Mouse (Mus musculus): Measurements from ENCODE around the gene Smagp. TPM values are rescaled to one million over a fixed set of nuclear protein-coding genes. Genes with fewer than 3 reads are reported as not detected.

The Smagp gene
- polyA plus RNA-seq (2015; fragmentation: Nextera tagmentation; extraction: Ambion mirVana), result 21.7 and 24.8 TPM in 2 replicates

GRCm38 (mm10) chr15:100636700-100637501, at the start of gene Smagp:
Gene Smagp (minus strand): TSS chr15:100636940.
- no peak for TF ChIP-seq EP300 (IDR thresholded peaks at IDR 0.05; ENCODE audit: low read depth)
- no peak for TF ChIP-seq CTCF (IDR thresholded peaks at IDR 0.05; ENCODE audit: low read depth)
- under 1% methylated on average over 72 of the region's 77 CpGs for whole genome bisulfite sequencing (ENCODE audit: insufficient replicate concordance)
- Histone ChIP-seq H3K4me2 (ENCODE audit: low read depth, low read length) (peak within 1 kb of the TSS; percentile 91), H3K36me3 (replicated peaks; ENCODE audit: insufficient read depth, low read length) (0 out of 2 replicates have a peak, but pooled peaks cover under 1% of the 10 kb centered on the region), H3K27ac (ENCODE audit: low read depth) (peak within 1 kb of the TSS; percentile 71), H3K27me3 (ENCODE audit: insufficient read depth, low read length) (peaks cover 16% of the 10 kb centered on the region), H3K4me1 (ENCODE audit: insufficient read depth) (peaks cover 27% of the 10 kb centered on the region), H3K9ac (replicated peaks) (peak within 1 kb of the TSS; percentile 63), H3K4me3 (ENCODE audit: low read depth, low read length) (peak within 1 kb of the TSS; percentile 63), H3K9me3 (ENCODE audit: low read length) (no peaks in the 10 kb centered on the region)
- ATAC-seq (peak; percentile 62), DNase-seq (peak; percentile 62)

GRCm38 (mm10) chr15:100686434-100686833, 49.7 kb upstream of the Smagp start:
- Histone ChIP-seq H3K4me1 (ENCODE audit: insufficient read depth) (peaks cover 16% of the 10 kb centered on the region), H3K9ac (replicated peaks) (peak overlapping the region; percentile 47; the same call in 1 of the 2 replicates), H3K27me3 (ENCODE audit: insufficient read depth, low read length) (no peaks in the 10 kb centered on the region), H3K4me3 (ENCODE audit: low read depth, low read length) (peak overlapping the region; percentile 36), H3K9me3 (ENCODE audit: low read length) (0 out of 2 replicates have a peak, but pooled peaks cover 4% of the 10 kb centered on the region), H3K36me3 (replicated peaks; ENCODE audit: insufficient read depth, low read length) (no peaks in the 10 kb centered on the region), H3K4me2 (ENCODE audit: low read depth, low read length) (peak overlapping the region; percentile 64), H3K27ac (ENCODE audit: low read depth) (peak overlapping the region; percentile 31; the same call in 1 of the 2 replicates)
- ATAC-seq (no peak), DNase-seq (no peak)
- no peak for TF ChIP-seq CTCF (IDR thresholded peaks at IDR 0.05; ENCODE audit: low read depth)
- TF ChIP-seq EP300 (IDR thresholded peaks at IDR 0.05; ENCODE audit: low read depth), result no peak
- 82% methylated on average over 6 of the region's 6 CpGs for WGBS (ENCODE audit: insufficient replicate concordance)

GRCm38 (mm10) chr15:100685849-100686248, 49.1 kb upstream of the Smagp start:
- TF ChIP-seq CTCF (IDR thresholded peaks at IDR 0.05; ENCODE audit: low read depth), result no peak
- peak; percentile 96 for TF ChIP-seq EP300 (IDR thresholded peaks at IDR 0.05; ENCODE audit: low read depth)

DNA sequence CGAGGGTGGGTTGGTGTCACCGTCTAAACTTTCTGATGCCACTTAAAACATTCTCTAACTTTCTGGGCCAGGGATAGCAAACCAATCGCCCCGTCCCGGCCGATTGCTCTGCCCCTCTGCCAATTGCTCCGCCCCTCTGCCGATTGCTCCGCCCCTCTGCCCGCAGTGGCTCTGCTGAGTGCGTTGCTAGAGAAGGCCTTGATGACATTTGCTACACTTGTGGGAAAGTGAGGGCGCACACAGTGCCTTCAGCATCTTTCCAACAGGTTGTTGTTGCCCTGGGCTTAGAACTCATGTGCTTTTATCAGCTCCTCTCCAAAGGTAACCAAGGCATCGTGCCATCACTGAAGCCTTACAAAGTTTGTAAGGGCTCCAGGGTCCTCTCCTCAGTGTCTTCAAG, 48.5 kb upstream of the Smagp start:
- H3K4me1 ChIP-seq (ENCODE audit: insufficient read depth), result peaks cover 26% of the 10 kb centered on the region
- H3K27ac ChIP-seq (ENCODE audit: low read depth), result peak overlapping the region; percentile 71; the same call in 1 of the 2 replicates
- no peaks in the 10 kb centered on the region for H3K36me3 ChIP-seq (replicated peaks; ENCODE audit: insufficient read depth, low read length)
- H3K27me3 ChIP-seq (ENCODE audit: insufficient read depth, low read length), result no peaks in the 10 kb centered on the region
- H3K4me3 ChIP-seq (ENCODE audit: low read depth, low read length), result peak overlapping the region; percentile 27
- TF ChIP-seq EP300 (IDR thresholded peaks at IDR 0.05; ENCODE audit: low read depth) (no peak), CTCF (IDR thresholded peaks at IDR 0.05; ENCODE audit: low read depth) (no peak)
- DNase-seq (peak; percentile 78), ATAC-seq (peak; percentile 55)
- peak overlapping the region; percentile 42; the same call in 1 of the 2 replicates for H3K9ac ChIP-seq (replicated peaks)
- 0 out of 2 replicates have a peak, but pooled peaks cover 1% of the 10 kb centered on the region for H3K9me3 ChIP-seq (ENCODE audit: low read length)
- H3K4me2 ChIP-seq (ENCODE audit: low read depth, low read length), result peak overlapping the region; percentile 64
- 23% methylated on average over 13 of the region's 13 CpGs for WGBS (ENCODE audit: insufficient replicate concordance)

More at GRCm38 (mm10) chr15:100685849-100686248, 49.1 kb upstream of the Smagp start:
- DNase-seq (peak; percentile 48), ATAC-seq (peak; percentile 65)
- WGBS (ENCODE audit: insufficient replicate concordance), result 58% methylated on average over 8 of the region's 8 CpGs
- H3K4me1 ChIP-seq (ENCODE audit: insufficient read depth), result peaks cover 20% of the 10 kb centered on the region
- no peaks in the 10 kb centered on the region for H3K36me3 ChIP-seq (replicated peaks; ENCODE audit: insufficient read depth, low read length)
- H3K9ac ChIP-seq (replicated peaks), result peak overlapping the region; percentile 47; the same call in 1 of the 2 replicates
- H3K27ac ChIP-seq (ENCODE audit: low read depth), result peak overlapping the region; percentile 31; the same call in 1 of the 2 replicates
- peak overlapping the region; percentile 36; the same call in 1 of the 2 replicates for H3K4me3 ChIP-seq (ENCODE audit: low read depth, low read length)
- H3K9me3 ChIP-seq (ENCODE audit: low read length), result 0 out of 2 replicates have a peak, but pooled peaks cover 4% of the 10 kb centered on the region
- no peaks in the 10 kb centered on the region for H3K27me3 ChIP-seq (ENCODE audit: insufficient read depth, low read length)
- H3K4me2 ChIP-seq (ENCODE audit: low read depth, low read length), result peak overlapping the region; percentile 64

GRCm38 (mm10) chr15:100684450-100684849, 47.7 kb upstream of the Smagp start:
- H3K4me3 ChIP-seq (ENCODE audit: low read depth, low read length), result peak overlapping the region; percentile 27
- peak overlapping the region; percentile 71 for H3K27ac ChIP-seq (ENCODE audit: low read depth)
- H3K27me3 ChIP-seq (ENCODE audit: insufficient read depth, low read length), result no peaks in the 10 kb centered on the region
- H3K36me3 ChIP-seq (replicated peaks; ENCODE audit: insufficient read depth, low read length), result no peaks in the 10 kb centered on the region
- 49% methylated on average over 10 of the region's 10 CpGs for WGBS (ENCODE audit: insufficient replicate concordance)
- TF ChIP-seq EP300 (IDR thresholded peaks at IDR 0.05; ENCODE audit: low read depth), result no peak
- peak overlapping the region; percentile 42; the same call in 1 of the 2 replicates for H3K9ac ChIP-seq (replicated peaks)
- H3K4me2 ChIP-seq (ENCODE audit: low read depth, low read length), result peak overlapping the region; percentile 64
- DNase-seq, result no peak
- peak; percentile 50 for ATAC-seq
- H3K9me3 ChIP-seq (ENCODE audit: low read length), result no peaks in the 10 kb centered on the region
- H3K4me1 ChIP-seq (ENCODE audit: insufficient read depth), result peaks cover 31% of the 10 kb centered on the region

DNA sequence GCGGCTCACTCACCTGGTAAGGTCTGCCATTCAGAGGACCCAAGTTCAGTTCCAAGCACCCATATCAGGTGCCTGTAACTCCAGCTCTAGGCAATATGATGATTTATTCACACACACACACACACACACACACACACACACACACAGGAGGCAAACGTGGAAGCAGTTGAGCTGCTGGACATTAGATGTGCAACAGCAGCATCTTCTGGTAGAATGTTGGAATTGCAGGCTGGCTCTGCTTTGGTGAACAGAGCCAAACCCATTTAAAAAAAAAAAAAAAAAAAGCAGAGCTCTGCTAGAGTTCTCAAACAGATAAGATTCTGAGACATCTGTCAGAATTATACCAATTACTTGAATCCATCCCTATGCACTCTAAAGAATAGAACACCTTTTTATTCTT, 46.3 kb upstream of the Smagp start:
- H3K27me3 ChIP-seq (ENCODE audit: insufficient read depth, low read length), result no peaks in the 10 kb centered on the region
- H3K4me3 ChIP-seq (ENCODE audit: low read depth, low read length), result no peak overlapping the region
- TF ChIP-seq CTCF (IDR thresholded peaks at IDR 0.05; ENCODE audit: low read depth), result peak; percentile 97
- no peak for TF ChIP-seq EP300 (IDR thresholded peaks at IDR 0.05; ENCODE audit: low read depth)
- no peaks in the 10 kb centered on the region for H3K36me3 ChIP-seq (replicated peaks; ENCODE audit: insufficient read depth, low read length)
- H3K9me3 ChIP-seq (ENCODE audit: low read length), result no peaks in the 10 kb centered on the region
- ATAC-seq (peak; percentile 43), DNase-seq (peak; percentile 89)
- H3K27ac ChIP-seq (ENCODE audit: low read depth), result no peak overlapping the region
- no peak overlapping the region for H3K9ac ChIP-seq (replicated peaks)
- WGBS (ENCODE audit: insufficient replicate concordance), result 50% methylated on average over 2 of the region's 2 CpGs
- H3K4me2 ChIP-seq (ENCODE audit: low read depth, low read length), result no peak overlapping the region
- peaks cover 39% of the 10 kb centered on the region for H3K4me1 ChIP-seq (ENCODE audit: insufficient read depth)
